Mouse (Mus musculus) hematopoietic stem cell, adult 5-6 weeks (primary cell): ENCODE measurements around the gene Cbfa2t3. TPM values are rescaled to one million over a fixed set of nuclear protein-coding genes. Genes with fewer than 3 reads are reported as not detected.
"Not testable (repeated sequence)": the region's sequence is repeated elsewhere in the genome, so short reads cannot be mapped to it uniquely, and the experiment has no call there.

Experiments
- ATAC-seq, 2 experiments: fragments of 125-278 bp in 1 of 2; replicated peaks in 1 of 2; 2 replicates each; pipeline ENCODE4 v1.8.0; 2016 to 2017; ENCODE audit warnings: inconsistent platforms in 2 of 2, mild to moderate bottlenecking in 2 of 2, moderate number of reproducible peaks in 2 of 2, low read depth in 1 of 2, moderate TSS enrichment in 1 of 2; ENCODE audit not compliant: low FRiP score in 2 of 2, poor library complexity in 2 of 2, severe bottlenecking in 2 of 2, insufficient read depth in 1 of 2, low TSS enrichment in 1 of 2
- total RNA-seq: library from RNA; stranded (forward); fragments of 172-1452, 232-1000 nt; gene quantifications from 2 replicates; pipeline ENCODE4 v1.2.3, GENCODE M21; 2017

The Cbfa2t3 gene
- total RNA-seq, 1 experiment from 2014 or later = 20.5 TPM

DNA sequence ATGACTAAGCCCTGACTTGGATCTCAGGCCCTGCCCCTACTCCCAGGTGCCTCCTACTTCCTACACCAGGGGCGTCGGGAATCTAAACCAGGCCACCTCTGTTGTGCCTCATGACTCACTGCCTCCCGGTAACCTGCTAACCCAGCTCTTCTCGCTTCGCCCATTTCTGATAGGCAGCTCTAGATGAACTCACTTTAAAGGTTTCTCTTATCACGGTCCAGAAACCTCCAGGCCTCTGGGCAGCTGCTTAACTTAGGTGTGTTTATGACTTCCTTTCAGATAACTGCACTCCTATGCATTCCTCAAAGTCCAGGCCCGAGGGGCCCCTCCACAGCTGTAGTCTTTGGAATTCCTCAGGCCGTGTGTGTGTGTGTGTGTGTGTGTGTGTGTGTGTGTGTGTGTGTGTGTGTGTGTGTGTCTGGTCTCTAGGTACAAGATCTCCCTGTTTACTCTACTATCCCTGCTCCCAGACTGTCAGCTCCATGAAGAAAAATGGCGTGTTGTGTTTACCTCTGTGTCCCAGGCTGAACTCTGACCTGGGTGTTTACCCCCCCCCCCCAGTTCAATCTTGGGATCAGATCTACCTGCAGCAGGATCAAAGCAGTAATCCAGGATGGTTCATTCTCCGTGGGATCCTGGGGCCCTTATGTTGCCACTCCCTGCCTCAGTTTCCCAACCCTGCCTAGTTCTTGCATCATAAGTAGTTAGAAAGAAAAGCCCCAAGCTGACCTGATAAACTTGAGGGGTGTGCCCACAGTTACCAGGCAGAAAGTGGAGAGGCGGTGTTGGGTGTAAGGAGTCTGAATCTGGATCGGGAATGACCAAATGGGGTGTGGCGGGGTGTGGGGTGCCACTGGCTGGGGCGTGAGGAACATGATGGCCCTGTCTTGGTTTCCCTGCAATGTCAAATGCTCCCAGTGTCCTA is 62.8 kb downstream of the Cbfa2t3 start:
- ATAC-seq = no peak

DNA sequence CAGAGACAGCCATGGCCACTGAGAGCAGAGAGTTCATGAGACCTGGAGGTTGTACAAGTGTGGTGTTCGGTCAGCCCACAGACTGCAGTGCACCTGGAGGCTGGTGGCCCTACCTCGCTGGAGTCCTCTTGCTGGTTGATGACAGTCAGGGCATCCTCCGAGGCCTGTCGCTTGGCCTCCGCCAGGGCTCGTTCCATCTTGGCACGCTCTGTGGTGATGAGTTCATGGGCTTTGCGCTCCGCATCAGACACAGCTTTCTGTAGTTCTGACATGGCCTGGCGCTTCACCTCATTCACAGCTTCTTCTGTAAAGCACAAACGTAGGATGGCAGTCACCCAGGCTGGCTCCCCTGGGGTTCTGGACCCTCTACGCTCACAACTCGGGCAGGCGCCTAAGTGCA is 65.7 kb downstream of the Cbfa2t3 start:
- no peak for ATAC-seq

DNA sequence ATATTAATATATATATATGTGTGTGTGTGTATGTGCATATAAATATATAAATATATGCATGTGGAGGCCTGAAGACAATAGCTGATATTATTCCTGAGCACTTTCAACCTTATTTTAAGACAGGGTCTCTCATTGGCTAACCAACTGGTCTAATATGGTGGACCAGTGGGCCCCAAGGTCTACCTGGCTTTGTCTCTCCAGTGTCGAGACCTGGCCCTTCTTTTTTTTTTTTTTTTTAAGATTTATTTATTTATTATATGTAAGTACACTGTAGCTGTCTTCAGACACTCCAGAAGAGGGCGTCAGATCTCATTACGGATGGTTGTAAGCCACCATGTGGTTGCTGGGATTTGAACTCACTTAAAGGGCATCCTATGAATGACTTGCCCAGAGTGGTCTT is 66.8 kb downstream of the Cbfa2t3 start:
- ATAC-seq = not testable (repeated sequence)

DNA sequence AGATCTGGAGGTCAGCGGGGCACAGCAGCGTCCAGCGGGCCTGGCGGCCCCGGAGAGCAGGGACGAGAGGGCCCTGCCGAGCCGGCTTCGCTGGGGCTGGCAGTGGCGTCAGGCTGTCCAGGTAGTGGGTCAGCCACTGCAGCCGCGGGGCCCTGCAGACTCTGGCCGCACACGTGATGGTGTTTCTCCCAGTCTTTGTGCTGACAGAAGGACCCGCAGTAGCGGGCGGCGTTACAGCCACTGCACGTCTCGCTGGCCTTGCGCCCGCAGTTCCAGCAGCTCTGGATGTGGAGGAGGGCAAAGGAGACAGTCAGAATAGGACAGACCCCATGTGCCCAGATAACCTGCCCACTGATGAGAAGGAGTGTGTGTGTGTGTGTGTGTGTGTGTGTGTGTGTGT is 68.2 kb downstream of the Cbfa2t3 start:
- ATAC-seq = no peak

DNA sequence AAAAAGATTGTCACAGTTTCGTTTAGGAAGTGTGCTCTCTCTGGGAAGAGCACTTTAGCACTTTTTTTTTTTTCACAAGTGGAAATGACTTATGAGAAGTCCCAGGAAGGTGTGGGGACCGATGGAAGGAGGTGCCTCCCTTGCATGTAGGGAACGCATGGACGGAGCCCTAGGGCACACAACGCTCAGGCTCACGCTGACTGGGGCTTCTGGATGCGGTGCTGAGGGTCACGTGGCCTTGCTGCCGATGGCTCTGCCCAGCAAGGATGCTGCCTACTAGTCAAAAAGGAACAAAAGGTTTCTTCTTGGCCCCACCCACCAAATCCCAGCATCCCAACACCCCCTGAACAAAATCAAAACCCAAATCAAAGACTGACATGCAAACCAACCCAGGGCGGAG is 69.5 kb downstream of the Cbfa2t3 start:
- no peak for ATAC-seq

DNA sequence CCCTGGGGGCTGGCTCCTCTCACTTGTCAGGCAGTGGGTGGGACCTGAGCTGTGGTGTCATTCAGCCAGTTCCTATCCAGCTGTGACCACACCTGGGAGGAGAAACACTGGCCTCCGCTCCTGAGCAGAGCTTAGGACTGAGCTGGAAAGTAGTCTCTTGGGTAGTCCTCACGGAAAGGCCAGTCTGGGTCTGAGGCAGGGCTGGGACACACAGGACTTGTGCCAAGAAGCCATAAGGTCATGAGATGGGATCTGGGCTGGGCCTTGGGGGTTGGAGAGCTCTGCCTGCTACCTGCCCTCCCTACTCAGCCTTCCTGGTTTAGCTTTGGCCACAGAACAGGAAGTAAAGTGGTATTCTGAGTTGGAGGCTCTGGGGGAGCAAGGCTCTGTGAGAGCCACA is 72.0 kb downstream of the Cbfa2t3 start:
- ATAC-seq = peak in 1 of 2 experiments; percentile 54; a peak in 2 of 4 replicates

DNA sequence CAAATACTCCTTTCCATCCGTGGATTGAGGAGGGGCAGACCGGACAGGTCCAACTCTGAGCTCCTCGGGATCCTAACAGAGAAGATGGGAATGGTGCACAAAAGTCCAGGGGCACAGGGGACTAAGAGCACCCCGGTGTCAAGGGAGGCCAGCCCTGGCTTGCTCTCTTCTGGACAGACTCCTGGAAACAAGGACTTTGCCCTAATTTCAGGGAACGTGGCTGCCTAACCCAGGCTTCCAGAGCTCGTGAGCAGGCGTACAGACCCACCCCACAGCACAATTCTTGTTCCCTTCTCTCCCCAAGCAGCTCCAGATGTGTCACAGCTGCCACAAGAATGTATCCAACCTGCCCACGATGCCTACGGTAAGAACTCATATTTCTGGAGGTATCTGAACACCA is 73.1 kb downstream of the Cbfa2t3 start:
- no peak for ATAC-seq

DNA sequence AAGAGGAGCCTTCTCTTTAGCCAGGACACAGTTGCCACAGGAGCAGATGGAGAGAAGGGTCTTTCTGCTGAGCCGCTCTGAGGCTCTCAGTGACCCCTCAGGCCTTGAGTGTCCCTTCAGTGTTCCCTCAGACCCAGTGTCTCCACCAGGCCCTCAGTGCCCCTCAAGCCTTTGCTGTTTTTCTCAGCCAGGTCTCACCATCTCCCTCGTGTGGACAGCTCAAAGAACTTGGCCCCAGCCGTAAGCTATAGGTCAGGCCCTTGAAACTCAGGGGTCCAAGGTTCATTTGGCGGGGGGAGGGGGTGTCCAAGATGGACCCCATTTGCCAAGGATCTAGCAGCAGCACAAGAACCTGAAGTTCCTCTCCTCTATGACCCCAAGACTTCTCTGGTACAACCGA is 74.3 kb downstream of the Cbfa2t3 start:
- no peak for ATAC-seq

DNA sequence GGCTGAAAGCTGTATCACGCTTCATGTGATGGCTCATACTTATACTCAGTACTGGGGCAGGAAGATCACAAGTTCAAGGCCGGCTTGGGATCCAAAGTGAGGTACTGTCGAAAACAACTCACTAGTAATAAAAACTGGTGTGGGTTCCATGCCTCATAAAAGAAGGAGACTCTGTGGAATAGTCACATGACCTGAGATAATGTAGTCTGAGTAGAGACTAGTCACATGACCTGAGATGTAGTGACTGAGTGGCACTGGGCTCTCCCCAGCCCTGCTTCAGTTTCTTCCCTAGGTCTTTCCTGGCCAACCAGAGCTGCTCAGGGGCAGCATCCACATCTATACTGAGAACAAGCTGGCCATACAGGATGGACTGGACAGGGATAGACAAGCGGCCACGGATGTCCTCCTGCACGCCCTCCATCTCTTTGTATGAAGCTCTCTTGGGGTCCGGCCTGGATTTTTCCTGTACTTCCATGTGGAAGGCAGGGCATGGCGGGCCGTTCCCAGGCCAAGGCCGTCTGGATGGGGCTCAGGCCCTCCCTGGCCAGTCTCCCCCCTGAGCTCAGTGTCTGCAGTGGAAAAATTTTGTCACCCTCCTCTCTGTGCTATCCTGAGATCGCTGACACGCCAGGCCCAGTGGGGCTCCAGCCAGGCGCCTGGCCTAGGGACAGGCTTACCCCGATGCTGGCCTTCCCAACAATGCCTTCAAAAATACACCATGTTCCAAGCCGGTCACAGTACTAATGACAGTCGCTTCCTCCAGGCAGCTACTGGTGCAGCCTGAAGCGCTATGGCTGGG is 74.9 kb downstream of the Cbfa2t3 start:
- no peak for ATAC-seq

DNA sequence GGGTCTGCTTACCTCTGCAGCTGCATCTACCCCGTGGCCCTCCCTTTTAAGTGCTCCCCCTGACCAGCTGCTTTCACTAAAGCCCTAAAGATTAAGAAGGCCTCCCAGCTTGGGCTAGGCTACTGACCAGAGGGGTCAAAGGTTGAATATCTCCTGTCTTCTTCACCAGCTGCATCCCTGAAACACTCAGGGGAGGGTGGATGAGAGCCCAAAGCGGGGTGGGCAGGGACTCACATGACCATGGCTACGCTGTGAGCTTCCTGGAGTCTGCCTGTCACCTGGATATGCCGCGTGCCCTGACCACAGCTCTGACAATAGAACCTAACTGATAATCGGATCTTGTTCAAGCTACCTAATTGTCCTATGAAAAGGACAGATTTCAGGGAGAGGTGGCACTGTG is 76.2 kb downstream of the Cbfa2t3 start, which contains the start of gene Pabpn1l:
TSS of gene Pabpn1l (minus strand) at position 13 of the 400 bp plus-strand sequence.
- no peak for ATAC-seq

DNA sequence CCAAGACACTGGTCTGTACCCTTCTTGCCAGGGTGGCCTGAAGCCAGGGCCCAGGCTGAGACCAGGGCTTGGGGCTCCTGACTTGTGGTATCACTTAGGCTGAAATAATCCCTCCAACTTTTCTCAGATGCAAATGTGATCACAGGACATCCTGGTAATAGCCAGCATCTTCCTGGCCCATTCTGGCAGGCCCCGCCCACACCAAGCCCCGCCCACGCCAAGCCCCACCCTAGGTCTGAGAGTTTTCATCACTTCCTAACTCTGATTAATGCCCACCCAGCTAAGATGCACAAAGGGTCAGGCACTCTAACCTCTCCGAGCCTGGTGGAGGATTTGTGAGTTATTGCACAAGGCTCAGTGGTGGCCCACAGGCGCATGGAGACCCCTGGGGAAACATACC is 78.5 kb downstream of the Cbfa2t3 start:
- ATAC-seq = no peak

DNA sequence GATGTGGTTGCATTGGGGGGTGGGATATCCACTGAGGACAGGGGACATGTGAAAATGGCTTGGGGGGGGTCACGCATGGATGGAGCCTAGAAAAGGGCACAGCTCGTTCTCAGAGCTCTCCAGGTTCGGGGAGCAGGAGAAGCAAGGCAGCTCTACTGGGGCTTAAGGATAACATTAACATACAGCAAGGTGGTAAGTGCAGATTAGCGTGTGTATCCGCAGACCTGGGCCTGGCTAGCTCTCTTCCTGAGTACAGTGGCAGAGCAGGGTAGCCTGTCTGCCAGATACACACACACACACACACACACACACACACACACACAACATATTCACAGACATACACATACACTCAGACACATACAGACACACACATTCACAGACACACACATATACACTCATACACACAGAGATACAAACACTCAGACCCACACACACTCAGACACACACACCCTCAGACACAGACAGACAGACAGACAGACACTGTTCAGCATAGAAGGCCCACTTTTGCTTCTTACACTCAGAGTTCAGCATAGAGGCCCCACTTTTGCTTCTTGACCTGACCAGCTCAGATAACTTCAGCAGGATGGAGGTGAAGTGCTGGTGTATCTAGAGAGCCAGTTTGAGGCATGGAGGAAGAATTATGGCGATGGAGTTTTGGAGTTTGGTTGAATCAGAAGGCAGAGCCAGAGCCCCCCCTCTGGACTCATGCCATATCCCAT is 80.1 kb downstream of the Cbfa2t3 start:
- ATAC-seq = no peak

DNA sequence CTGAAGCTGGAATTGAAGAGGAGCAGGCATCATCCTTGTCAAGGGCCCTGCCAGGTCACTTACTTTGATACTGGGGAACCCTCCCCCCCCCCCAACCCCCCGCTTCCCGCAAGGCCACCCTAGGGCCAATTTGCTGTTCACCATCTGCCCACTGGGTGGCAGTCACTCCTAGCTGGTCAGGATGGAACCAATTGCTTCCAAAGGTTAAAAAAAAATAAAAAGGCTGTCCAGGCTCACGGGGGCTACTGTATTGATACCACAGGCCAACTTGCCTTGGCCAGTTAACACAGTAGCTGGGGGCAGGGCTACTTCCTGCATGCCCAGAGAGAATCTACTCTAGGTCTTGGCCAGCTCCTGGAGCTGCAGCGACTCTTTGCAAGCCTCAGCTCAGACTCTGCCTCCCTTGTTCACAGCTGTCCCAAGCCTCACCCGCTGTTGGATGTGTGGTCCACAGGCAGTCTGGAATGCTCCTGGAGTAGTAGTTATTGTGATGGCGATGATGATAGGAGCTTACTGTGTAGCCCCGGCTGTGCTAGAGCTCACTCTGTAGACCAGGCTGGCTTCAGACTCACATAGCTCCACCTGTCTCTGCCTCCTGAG is 80.9 kb downstream of the Cbfa2t3 start:
- peak; percentile 68; a peak in 3 of 4 replicates for ATAC-seq

DNA sequence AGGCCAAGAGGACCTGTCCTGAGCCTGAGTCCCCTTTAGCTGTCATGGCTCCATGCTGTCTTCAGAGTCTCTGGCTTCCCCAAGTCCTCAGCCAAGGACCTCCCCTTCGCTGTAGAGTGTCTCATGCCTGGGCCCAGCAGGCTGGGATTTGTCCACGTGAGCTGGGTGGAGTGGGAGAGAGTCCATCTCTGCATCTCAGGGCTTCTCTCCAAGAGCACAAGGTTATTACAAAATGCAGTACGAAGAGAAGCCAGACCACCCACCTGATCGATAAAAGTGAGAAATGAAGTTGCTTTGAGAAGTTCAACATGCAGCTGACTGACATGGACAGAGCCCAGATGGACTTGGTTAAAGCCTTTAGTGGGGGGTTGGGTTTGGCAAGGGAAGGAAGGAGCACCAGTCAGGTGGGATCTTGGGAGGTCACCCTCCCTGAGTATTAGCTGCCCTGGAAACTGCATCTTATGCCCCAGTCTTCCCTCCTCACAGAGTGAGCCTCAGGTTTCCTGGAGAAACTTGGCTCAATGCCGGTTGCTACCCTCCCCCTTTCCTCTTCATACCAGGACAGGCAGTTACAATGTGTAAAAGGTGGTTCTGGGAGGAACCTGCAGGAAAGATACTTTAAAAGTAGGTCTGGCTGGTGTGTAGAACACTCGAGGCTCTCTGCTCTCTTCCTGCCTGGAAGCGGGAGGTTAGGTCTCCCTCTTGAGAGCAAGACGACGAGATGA is 82.6 kb downstream of the Cbfa2t3 start:
- ATAC-seq = no peak

DNA sequence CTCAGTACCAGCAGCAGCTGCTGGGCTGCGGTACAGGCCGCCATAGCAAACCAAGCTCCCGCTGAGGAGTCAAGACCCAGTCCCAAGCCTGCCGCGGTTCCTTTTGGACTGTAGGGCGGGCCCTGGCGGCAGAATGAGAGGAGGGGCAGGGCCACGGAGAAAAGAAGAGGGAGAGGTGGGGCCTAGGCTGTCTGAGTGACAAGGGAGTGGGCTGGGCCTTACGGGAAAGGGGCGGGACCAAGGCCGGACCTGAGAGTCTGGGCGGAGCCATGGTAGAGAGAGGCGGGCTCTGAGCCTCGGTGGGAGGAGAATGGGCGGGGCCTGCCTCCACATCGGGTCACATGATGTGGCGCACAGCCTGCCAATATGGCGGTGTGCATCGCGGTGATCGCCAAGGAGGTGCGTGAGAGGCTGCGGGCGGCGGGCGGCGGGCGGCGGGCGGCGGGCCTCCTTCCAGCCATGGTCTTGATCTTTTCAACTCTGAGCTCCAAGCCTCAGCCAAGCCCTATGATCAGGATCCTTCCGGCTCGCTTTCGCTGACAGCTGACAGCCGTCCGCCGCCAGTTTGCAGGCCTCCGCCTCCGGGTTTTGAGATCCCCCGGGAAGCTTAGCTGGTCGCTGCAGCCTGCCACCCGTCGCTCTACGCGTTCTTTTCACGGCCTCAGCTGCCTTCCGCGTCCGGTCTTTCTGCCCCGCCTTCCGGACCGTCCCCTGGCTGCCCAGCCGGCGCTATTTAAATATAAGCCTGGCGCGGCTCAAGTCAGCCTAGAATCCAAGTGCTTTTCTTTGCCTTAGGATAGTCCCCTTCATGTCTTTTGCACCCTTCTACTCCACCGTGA is 87.4 kb downstream of the Cbfa2t3 start, which contains the start of the genes Galns and Trappc2l:
TSS of gene Galns (minus strand) at position 169 of the 839 bp plus-strand sequence.
TSS of gene Trappc2l (plus strand) at position 346 of the 839 bp plus-strand sequence.
- peak; percentile 97 to 98 for ATAC-seq
